Mouse (Mus musculus): ENCODE data around the gene Arl1. TPM values are rescaled to one million over a fixed set of nuclear protein-coding genes. Genes with fewer than 3 reads are reported as not detected.
A peak's percentile ranks its signal among the peaks of the same experiment; 100 is the strongest.
"Not testable (repeated sequence)": the region's sequence is repeated elsewhere in the genome, so short reads cannot be mapped to it uniquely, and the experiment has no call there.

The Arl1 gene
- total RNA-seq (2021) = 10 to 100 TPM; 70.0 to 79.2 TPM
- long read RNA-seq, experiment 1, transcript Arl1-202 (6 exons, 2,080 nt) = major isoform, 168 of 180 reads
- long read RNA-seq, experiment 1, partial matches to known transcripts = 0 of 180 reads
- long read RNA-seq, experiment 1, other reads (novel, unspliced or antisense) = 12 of 180 reads
- long read RNA-seq, experiment 2, transcript Arl1-202 (6 exons, 2,080 nt) = major isoform, 200 of 221 reads
- long read RNA-seq, experiment 2, partial matches to known transcripts = 11 of 221 reads
- long read RNA-seq, experiment 2, other reads (novel, unspliced or antisense) = 10 of 221 reads

DNA sequence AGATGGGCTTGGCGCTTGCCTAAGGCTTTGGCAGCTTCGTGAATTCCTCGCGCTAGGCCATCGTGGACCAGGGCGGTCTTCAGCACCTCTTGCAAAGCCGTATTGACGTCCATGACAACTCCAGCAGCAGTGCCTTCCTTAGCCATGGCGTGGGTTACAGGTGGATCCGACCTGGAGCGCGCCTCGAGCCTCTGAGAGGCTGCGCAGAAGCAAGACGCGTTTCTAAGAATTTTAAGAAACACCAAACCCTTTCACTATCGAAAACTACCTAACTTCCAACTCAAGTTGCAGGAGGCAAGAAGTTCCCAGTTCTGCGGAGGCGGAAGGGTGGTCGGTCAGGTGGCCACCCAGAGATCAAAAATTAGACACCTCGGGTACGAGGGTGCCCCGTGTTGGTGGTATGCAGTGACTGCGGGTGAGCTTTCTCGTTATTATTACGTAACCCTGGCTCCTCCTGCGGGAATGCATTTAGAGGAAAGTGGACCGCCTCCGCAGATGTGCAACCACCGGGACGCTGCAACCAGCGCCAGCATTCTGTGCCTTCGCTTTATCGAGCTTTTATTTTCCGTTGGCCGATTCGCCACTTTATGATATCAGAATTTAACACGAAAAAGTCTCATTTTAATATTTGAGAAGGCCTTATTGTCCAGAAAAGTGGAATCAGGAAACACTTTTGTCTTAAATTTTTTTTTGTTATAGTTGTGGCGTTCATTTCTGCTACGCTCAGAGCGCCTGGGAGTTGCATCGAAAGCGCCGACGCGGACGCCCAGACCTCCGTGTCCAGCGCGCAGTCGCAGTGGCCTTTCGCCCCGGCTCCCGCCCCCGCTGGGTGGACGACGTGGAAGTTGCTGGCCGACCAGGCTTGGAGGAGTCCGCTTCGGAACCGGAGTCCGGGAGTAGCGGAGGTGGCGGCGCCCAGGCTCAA is at the start of gene Arl1:
TSS of gene Arl1 (plus strand) at position 288 of the 925 bp plus-strand sequence.
- intact Hi-C loops (cut with DNase I) = loop anchor here (5.0 kb wide), 1 partner anchor 354 kb away; the partner anchor contains the start of genes Dram1 and Gnptab
- peak; percentile 91 to 94 for DNase-seq

DNA sequence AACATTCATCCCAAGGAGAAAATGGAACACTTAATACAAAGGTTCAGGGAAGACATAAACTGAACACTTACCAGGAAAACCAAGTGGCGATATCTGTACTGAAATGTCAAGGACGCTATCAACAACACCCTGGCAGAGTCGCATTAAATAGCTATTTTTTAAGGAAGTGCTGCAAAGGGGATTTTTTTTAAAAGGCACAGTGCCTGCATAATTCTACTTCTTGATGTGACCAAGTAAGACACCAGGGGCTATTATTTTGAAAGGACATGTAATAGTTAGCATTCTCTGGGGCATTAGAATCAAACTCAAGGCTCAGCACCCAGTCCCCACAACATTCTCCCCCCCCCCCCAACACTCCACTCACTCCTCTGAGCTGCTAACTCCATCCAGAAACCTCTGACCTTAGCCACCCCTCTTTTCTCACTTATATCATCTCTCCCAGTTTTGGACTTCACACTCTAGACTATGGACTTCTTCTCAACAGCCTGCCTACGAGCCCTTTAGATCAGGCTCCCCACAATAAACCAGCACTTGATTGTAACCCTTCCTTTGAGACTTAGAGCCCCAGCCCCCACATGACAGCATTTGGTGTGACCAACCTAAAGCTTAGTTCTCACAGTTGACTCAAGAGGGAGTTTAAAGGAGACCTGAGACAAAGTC is 47.6 kb upstream of the Arl1 start:
- intact Hi-C loops (cut with DNase I) = no loop called here
- no peak for DNase-seq

DNA sequence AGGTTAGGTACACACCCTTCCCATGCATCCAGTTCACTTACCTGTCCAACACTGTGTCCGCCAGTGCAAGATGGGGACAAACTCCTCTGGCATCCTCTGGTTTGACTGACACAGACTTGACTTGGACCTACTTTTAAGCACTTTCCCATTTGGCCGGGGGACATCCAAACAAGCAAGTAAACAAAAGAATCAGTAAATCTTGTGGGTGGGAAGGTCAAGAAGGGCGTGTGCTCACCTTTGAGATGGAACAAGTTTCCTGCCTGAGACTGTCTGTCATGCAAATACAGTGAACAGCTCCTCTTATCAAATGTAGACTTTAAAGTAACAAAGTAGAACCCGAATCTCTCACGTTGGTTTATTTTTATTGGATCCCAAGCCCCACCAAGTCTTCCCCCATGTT is 45.7 kb upstream of the Arl1 start, which contains the start of gene Spic:
TSS of gene Spic (minus strand) at position 91 of the 400 bp plus-strand sequence.
- DNase-seq = no peak
- intact Hi-C loops (cut with DNase I) = no loop called here

DNA sequence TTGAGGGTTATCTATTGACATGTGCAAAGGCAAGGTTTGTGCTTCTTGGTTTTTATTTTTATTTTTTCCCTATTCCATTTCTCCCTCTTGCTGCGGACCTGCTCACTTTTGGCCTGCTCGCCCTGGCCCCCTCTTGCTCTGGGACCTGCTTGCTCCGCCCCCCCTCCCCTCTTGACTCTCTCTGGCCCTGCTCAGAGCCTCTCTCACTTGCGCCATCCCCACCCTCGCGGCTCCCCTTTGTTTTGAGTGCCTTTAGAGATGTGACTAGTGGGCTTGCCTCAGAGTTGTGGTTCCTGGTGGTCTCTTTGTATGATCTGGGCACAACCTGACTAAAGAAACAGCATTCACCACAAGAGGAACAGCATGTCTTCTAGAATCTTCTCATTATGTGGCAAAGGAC is 29.7 kb upstream of the Arl1 start:
- no peak for DNase-seq
- intact Hi-C loops (cut with DNase I) = no loop called here

- intact Hi-C loops (cut with DNase I) = no loop called here
- DNase-seq = no peak
Measured at GRCm38 (mm10) chr10:88708671-88709523, 21.8 kb upstream of the Arl1 start.

DNA sequence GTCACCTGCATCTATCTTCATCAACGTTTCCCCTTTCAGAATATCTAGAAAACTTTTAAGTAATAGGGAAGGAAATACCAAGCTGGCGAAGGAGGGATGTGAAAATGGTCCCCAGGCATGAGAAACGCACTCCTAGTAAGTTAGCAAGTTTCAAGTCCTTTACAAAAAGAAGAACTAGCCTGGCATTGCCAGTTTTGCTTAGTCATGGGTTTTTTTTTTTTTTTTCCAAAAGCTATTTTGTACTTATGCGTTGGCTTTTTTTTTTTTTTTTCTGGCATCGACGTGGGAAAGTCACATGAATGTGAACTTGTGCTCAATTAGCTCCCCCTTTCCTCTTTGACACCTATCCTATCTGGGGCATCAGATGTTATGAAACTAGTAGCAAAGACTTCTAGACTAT is 18.3 kb upstream of the Arl1 start:
- no peak for DNase-seq
- intact Hi-C loops (cut with DNase I) = no loop called here

DNA sequence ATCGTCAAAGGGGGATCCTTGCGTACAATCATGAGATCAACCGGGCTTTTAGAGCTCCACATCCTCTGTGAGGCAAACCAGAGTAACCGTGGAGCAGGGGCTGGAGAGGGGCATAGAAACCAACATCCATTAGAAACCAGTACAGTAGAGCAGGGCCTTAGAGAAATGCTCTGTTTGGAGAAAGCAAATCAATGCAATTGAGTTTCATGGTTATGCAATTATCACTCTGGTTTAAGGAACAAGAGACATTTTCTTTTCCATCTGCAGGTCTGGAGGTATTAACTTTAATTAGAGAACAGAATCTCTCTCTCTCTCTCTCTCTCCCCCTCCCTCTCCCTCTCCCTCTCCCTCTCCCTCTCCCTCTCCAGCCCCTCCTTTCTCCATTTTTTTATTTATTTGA is 15.9 kb upstream of the Arl1 start:
- intact Hi-C loops (cut with DNase I) = no loop called here
- DNase-seq = no peak

DNA sequence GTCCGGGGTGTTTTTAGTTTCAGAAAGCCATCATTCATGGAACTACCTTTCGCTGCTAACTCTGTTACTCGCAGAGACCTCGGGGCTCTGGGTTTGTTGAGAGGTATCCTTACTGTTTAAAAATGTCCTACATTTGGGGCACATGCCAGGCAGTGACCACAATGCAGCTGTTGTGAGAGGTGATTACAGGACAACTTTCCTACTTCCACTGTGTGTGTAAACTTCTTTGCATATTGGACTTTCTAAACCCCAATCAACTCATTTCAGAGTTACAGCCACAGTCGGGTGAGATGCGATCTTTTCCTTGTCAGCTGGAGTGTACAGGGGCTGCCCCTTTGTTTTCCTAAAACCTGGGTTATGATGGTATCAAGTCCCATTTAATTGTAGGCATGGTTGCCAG is 15.0 kb upstream of the Arl1 start:
- intact Hi-C loops (cut with DNase I) = no loop called here
- DNase-seq = no peak

DNA sequence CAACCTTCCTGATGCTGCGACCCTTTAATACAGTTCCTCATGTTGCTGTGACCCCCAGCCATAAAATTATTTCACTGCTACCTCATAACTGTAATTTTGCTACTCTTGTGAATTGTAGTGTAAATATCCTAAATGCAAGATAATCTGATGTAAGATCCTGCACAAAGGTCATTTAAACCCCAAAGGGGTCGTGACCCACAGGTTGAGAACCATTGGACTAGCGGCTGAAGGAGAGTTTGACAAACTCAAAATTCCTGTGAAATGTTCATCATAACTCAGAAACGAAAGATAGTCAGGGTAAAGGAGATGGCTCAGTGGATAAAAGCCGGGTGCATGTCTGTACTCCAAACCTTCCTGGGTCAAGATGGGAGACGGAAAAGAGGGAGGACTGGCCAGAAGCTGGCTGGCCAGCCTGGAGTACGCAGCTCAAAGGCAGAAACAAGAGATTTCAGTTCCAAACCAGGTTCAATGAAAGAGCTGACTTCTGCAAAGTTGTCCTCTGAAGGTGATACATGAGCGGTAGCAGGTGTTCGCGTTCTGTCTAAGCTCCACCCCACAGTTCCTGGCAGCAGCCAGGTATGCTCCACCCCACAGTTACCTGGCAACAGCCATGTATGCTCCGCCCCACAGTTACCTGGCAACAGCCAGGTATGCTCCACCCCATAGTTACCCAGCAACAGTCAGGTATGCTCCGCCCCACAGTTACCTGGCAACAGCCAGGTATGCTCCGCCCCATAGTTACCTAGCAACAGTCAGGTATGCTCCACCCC is 13.5 kb upstream of the Arl1 start:
- no peak for DNase-seq
- intact Hi-C loops (cut with DNase I) = no loop called here

DNA sequence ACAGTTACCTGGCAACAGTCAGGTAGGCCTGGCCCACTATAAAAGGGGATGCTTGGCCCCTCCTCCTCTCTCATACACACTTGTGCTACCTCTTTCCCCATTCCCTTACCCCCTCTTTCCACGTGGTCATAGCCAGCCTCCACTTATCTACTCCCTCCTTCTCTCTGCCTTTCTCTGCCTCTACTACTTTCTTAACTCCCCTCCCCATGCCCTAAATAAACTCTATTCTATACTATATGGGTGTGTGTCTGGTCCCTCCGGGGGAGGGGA is 13.0 kb upstream of the Arl1 start:
- no peak for DNase-seq
- intact Hi-C loops (cut with DNase I) = no loop called here

DNA sequence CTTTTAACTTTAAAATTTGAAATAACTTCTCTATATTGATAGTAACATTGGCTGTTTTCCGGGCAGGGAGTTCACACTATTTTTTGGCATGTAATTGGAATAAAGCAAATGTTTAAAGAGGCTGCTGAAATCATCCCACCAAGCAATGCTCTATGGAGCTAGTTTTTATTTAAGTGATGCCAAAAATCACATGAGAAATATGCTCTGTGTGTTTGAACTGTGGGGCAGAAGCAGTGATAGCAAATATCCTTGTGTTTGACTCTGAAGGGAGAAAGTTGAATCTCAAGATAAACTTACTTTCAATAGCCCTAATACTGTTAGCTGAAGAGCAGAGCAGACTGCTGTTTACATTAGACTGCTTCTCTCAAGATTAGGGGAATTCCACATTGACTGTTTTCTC is 11.0 kb upstream of the Arl1 start:
- intact Hi-C loops (cut with DNase I) = loop anchor here (10.0 kb wide), 1 partner anchor 205 kb away; no protein-coding TSS in a partner anchor
- DNase-seq = no peak

DNA sequence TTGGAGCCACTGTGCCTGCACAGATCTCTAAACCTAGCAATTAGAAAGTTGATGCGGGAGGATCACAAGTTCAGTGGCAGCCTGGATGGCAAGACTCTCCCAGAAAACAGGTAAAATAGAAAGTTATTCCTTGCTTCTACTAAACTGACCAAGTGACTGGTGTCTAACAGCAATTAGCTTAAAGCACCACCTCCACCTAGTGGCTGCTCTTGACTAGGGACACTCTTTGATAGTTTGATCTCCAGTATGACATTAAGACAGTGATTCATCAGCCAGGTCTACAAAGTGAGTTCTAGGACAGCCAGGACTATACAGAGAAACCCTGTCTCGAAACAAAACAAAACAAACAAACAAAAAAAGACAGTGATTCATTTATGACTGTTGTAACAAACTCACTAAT is 5.3 kb upstream of the Arl1 start:
- intact Hi-C loops (cut with DNase I) = loop anchor here (10.0 kb wide), 1 partner anchor 211 kb away; no protein-coding TSS in a partner anchor
- no peak for DNase-seq

- no peak for DNase-seq
- intact Hi-C loops (cut with DNase I) = loop anchor here (10.0 kb wide), 1 partner anchor 212 kb away; no protein-coding TSS in a partner anchor
Measured at GRCm38 (mm10) chr10:88727128-88727527, 3.5 kb upstream of the Arl1 start.

DNA sequence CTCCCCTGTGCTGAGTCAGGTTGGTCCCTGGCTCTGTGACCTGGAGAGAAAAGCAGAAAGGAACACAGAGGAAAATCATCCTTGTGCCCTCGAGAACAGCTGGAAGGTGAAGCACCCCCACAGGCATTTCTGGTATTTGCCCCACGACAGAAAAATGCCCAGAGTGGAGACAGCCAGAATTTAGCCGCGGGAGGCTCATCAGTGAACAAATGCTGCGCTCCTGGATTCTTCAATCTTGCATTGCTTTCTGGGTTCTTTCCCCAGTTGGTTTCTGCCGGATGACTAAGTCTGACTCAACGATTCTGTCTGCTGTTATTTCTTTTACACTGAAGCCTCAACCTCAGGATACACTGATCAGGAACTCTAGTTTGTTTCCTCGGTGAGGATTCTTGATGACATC is 2.5 kb upstream of the Arl1 start:
- intact Hi-C loops (cut with DNase I) = loop anchor here (10.0 kb wide), 1 partner anchor 213 kb away; no protein-coding TSS in a partner anchor
- DNase-seq = no peak

GRCm38 (mm10) chr10:88731496-88732308 is 1.0 kb downstream of the Arl1 start:
- intact Hi-C loops (cut with DNase I) = loop anchor here (5.0 kb wide), 1 partner anchor 354 kb away; the partner anchor contains the start of genes Dram1 and Gnptab
- DNase-seq = no peak

GRCm38 (mm10) chr10:88732309-88732622 is 1.6 kb downstream of the Arl1 start:
- intact Hi-C loops (cut with DNase I) = loop anchor here (5.0 kb wide), 1 partner anchor 355 kb away; the partner anchor contains the start of genes Dram1 and Gnptab
- no peak for DNase-seq

DNA sequence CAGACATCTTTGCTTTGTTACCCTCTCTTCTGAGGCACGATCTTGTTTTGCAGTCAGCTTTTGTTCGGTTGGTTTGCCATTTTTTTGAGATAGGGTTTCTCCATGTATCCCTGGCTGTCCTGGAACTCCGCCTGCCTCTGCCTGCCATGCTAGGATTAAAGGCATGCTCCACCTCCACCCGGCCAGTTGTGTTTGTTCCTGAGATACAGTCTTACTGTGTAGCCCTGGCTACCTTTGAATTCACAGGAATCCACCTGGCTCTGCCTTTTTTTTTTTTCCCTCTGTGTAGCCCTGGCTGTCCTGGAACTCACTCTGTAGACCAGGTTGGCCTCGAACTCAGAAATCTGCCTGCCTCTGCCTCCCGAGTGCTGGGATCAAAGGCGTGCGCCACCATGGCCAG is 8.4 kb downstream of the Arl1 start:
- DNase-seq; intact Hi-C loops (cut with DNase I): not testable (repeated sequence)

- intact Hi-C loops (cut with DNase I) = no loop called here
- DNase-seq = no peak
Measured at GRCm38 (mm10) chr10:88739818-88740217, 9.2 kb downstream of the Arl1 start.

DNA sequence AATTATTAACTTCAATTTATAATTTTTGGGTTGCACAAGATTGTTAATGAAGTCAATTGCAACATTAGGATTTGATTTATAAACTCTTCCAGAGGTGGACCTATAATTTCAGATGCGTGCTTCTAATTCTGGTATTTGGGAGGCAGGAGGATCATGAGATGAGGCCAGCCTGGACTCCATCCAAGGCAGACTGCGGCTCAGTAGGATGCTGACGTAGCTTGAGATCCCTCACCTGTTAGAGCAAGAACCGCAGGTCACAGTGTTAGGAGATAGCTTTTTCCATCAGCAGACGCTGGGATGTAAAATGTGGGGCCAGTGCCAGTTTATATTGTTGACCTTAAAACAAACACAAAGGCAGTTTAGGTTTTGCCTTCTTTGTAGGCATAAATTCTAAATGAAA is 10.1 kb downstream of the Arl1 start:
- no peak for DNase-seq
- intact Hi-C loops (cut with DNase I) = no loop called here

All from gastrocnemius, postnatal 36 days (tissue).